In the genomic region with DNA sequence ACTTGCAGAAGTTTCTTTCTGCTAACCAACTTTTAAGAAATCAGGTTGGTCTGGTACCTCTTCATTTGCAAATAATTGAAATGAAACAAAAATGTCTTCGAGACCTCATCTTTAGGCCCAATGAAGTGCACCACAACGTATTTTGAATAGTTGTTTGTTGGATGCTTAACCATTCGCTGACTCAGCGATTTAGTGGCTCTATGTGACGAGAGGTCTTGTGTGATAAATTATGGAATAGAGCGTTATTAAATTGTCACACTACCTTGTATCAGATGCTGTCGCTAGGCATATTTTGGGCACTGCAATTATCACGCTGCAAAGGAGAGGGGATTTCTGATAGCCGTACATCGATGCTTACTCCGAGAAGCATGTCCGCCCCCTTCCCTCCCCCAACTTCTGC, we compare ENCODE assay signal across 9 mouse cellular contexts.
A peak's percentile ranks its signal among the peaks of the same experiment; 100 is the strongest.
DNase-seq lines count a peak whose midpoint lies in the region; ATAC-seq lines count a peak whose summit lies in the region.
"Had no signal": no experiment of that assay in that cellular context is flagged by ENCODE, and none has a peak within 500 bp of the region (broad histone marks: within the 10 kb centered on the region; RNA-seq: fewer than 3 reads in every experiment).

No protein-coding gene starts in this region.

- H3K27ac ChIP-seq in neural tube, embryonic 11.5 days (ENCODE audit: low read depth, low read length): no peak overlapping the region

- DNase-seq in kidney, adult 9 months: peak; percentile 1
- DNase-seq in kidney, postnatal 36 days: no peak
- DNase-seq in embryo, embryonic 9.5 days (ENCODE audit: extremely low spot score): peak; percentile 24
- DNase-seq in induced T-regulatory cell, adult 2 months (ENCODE audit: low read depth): peak; percentile 8
- no peak for DNase-seq in neural tube, embryonic 11.5 days (ENCODE audit: low spot score)
- DNase-seq in spleen, adult 12 weeks (ENCODE audit: low spot score): no peak
- DNase-seq in T-cell, adult 2 months (ENCODE audit: low spot score): no peak
- DNase-seq in thymus, postnatal 4 days: no peak

- 19% methylated on average over 12 of the region's 12 CpGs for WGBS in neural tube, embryonic 11.5 days

- H3K36me3 ChIP-seq in neural tube, embryonic 11.5 days (ENCODE audit: control insufficient read depth, insufficient read depth, low read length): no peaks in the 10 kb centered on the region

- H3K27me3 ChIP-seq in neural tube, embryonic 11.5 days (ENCODE audit: control insufficient read depth, insufficient read depth, low read length): no peaks in the 10 kb centered on the region

- peak overlapping the region; percentile 36 for H3K4me2 ChIP-seq in neural tube, embryonic 11.5 days (ENCODE audit: low read depth)

- no peaks in the 10 kb centered on the region for H3K9me3 ChIP-seq in neural tube, embryonic 11.5 days (ENCODE audit: control insufficient read depth, low read length)

- peak overlapping the region; percentile 20 for H3K4me3 ChIP-seq in neural tube, embryonic 11.5 days (ENCODE audit: low read depth, low read length)

- no peaks in the 10 kb centered on the region for H3K4me1 ChIP-seq in neural tube, embryonic 11.5 days (ENCODE audit: control insufficient read depth, insufficient read depth, low read length)

- ATAC-seq in neural tube, embryonic 11.5 days (ENCODE audit: insufficient read depth, low FRiP score, low TSS enrichment): no peak
- ATAC-seq: inflammation-experienced regulatory T-cells, adult 6 months had no signal

- no peak overlapping the region for H3K9ac ChIP-seq in neural tube, embryonic 11.5 days (ENCODE audit: low read length)

Comparison
In these comparisons a context has a peak if more than half of its experiments do, and no peak if none do; other contexts are left out.
1. DNase-seq: peak in kidney, adult 9 months (single experiment), embryo, embryonic 9.5 days (single experiment) and induced T-regulatory cell, adult 2 months (single experiment); none in kidney, postnatal 36 days (0 of 2), neural tube, embryonic 11.5 days (single experiment), spleen, adult 12 weeks (single experiment), T-cell, adult 2 months (single experiment) and thymus, postnatal 4 days (single experiment).